Mouse (Mus musculus) hindbrain, embryonic 10.5 days (tissue): ENCODE data around the gene Pdcd6ip. TPM values are rescaled to one million over a fixed set of nuclear protein-coding genes. Genes with fewer than 3 reads are reported as not detected.
A peak's percentile ranks its signal among the peaks of the same experiment; 100 is the strongest.
"Not testable (repeated sequence)": the region's sequence is repeated elsewhere in the genome, so short reads cannot be mapped to it uniquely, and the experiment has no call there.

Experiments used
- DNase-seq: peaks from one replicate; pipeline ENCODE4 v3.0.0-alpha.2; 2017; ENCODE audit warnings: low spot score
- H3K27ac ChIP-seq: fragments of 300-500 bp; sonication (generic); 2 replicates; pipeline ENCODE4 v1.5.1; 2016; ENCODE audit warnings: mild to moderate bottlenecking, moderate library complexity
- H3K27me3 ChIP-seq: fragments of 300-500 bp; sonication (generic); 2 replicates; pipeline ENCODE4 v1.6.1; 2016; ENCODE audit warnings: mild to moderate bottlenecking; ENCODE audit not compliant: poor library complexity, insufficient read depth, severe bottlenecking
- H3K36me3 ChIP-seq: fragments of 300-500 bp; sonication (generic); 2 replicates; pipeline ENCODE4 v1.6.1; 2016; ENCODE audit warnings: mild to moderate bottlenecking, moderate library complexity
- H3K4me1 ChIP-seq: fragments of 300-500 bp; sonication (generic); replicated peaks from 2 replicates; pipeline ENCODE4 v1.6.1; 2016; ENCODE audit warnings: mild to moderate bottlenecking
- H3K4me3 ChIP-seq: fragments of 300-500 bp; sonication (generic); 2 replicates; pipeline ENCODE4 v1.5.1; 2016; ENCODE audit warnings: mild to moderate bottlenecking, moderate library complexity
- H3K9me3 ChIP-seq: fragments of 300-500 bp; sonication (generic); 2 replicates; pipeline ENCODE4 v1.6.1; 2016; ENCODE audit warnings: mild to moderate bottlenecking, moderate library complexity
- WGBS: fragments of 180-500 bp; shearing (Covaris S2); methylation state at CpG from one replicate; pipeline ENCODE4 v1.1.7; 2016; 5-methylcytosine and 5-hydroxymethylcytosine counted together
- polyA plus RNA-seq: library from polyadenylated mRNA; unstranded; fragments of >200 nt; fragmentation: Nextera tagmentation; extraction: Ambion mirVana; gene quantifications from 2 replicates; pipeline ENCODE4 v1.2.1, GENCODE M21; 2016

Gene Pdcd6ip
- polyA plus RNA-seq, 1 experiment from 2014 or later = 56.4 TPM

DNA sequence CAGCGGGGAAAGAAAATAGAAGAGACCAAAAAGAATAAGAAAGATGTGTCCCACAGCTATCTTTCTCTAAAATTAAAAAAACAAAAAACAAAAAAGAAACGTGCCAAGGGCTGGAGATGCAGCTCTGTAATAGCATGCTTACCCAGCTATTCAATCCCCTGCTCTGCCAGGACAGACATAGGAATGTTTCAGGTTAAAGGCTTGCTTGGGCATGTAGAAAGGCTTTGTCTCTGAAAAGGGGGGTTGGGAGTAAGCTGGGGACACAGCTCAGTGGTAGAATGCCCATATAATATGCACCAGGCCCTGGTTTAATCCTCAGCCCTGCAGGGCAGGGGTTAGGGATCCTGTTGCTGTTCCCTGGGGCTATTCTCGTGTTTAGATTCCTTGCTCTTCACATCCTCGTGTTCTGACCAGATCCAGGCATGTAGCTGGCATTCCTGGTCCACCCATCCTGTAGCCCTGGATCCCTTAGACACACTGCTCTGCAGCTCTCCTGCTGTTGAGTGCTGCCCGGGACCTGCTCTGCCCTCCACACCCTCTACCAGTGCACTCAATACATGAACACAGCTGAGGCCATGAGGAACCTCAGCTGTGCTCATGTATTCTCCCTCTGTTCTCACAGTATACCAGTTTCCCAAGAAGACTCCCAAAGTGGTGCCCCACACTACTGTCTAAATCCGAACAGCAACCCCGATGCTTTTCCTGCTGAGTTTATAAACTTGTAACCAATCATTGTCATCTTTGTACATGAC, 37.8 kb downstream of the Pdcd6ip start:
- Histone ChIP-seq H3K4me3 (no peak overlapping the region), H3K27ac (no peak overlapping the region), H3K27me3 (no peaks in the 10 kb centered on the region), H3K9me3 (peaks cover 8% of the 10 kb centered on the region), H3K36me3 (peaks cover 91% of the 10 kb centered on the region), H3K4me1 (no peaks in the 10 kb centered on the region)
- DNase-seq = no peak
- WGBS = 88% methylated on average over 7 of the region's 7 CpGs

- WGBS = 87% methylated on average over 4 of the region's 4 CpGs
- H3K27ac ChIP-seq = no peak overlapping the region
- peaks cover 91% of the 10 kb centered on the region for H3K36me3 ChIP-seq
- peaks cover 6% of the 10 kb centered on the region for H3K9me3 ChIP-seq
- no peaks in the 10 kb centered on the region for H3K27me3 ChIP-seq
- H3K4me1 ChIP-seq = no peaks in the 10 kb centered on the region
- no peak overlapping the region for H3K4me3 ChIP-seq
- no peak for DNase-seq
These were observed 44.6 kb downstream of the Pdcd6ip start for GRCm38 (mm10) chr9:113663476-113663875.

DNA sequence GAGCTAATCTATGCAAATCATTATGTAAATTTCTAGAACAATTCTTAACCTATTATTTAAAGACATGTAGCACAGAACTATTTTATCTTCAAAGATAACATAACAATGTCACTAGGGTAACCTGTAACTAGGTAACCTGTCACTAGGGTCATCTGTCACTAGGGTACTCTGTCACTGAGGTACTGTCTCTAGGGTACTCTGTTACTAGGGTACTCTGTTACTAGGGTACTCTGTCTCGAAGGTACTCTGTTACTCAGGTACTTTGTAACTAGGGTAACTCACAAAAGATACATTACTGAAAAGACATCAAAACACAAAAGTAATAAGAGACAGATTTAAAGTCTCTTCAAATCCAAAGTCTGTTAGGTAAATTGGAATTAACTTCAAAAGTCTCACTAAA, 50.2 kb downstream of the Pdcd6ip start:
- DNase-seq = no peak
- H3K9me3 ChIP-seq = no peaks in the 10 kb centered on the region
- H3K36me3 ChIP-seq = peaks cover 94% of the 10 kb centered on the region
- H3K4me3 ChIP-seq = no peak overlapping the region
- no peaks in the 10 kb centered on the region for H3K27me3 ChIP-seq
- H3K27ac ChIP-seq = no peak overlapping the region
- no peaks in the 10 kb centered on the region for H3K4me1 ChIP-seq
- 94% methylated on average over 1 of the region's 1 CpGs for WGBS

DNA sequence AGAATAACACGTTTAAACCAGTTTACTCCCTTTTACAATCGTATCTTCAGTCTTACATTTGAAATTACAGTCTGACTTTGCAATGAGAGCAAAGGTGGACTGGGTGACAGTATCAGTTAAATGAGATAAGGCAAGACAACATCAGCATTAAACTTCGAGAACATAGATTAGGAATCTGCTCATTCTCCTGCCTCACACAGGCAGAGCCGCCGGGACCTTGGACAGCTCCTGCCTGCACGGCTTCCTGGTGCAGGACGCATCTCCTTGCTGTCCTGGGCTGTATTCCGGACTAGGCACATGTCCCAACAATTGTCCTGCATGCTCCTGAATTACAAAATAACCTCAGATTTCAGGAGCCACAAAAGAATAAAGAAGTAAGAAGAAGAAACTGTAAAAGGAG, 54.5 kb downstream of the Pdcd6ip start:
- DNase-seq = no peak
- no peaks in the 10 kb centered on the region for H3K27me3 ChIP-seq
- H3K4me1 ChIP-seq = no peaks in the 10 kb centered on the region
- no peak overlapping the region for H3K4me3 ChIP-seq
- peaks cover 59% of the 10 kb centered on the region for H3K36me3 ChIP-seq
- H3K27ac ChIP-seq = no peak overlapping the region
- 86% methylated on average over 8 of the region's 8 CpGs for WGBS
- H3K9me3 ChIP-seq = no peaks in the 10 kb centered on the region

- WGBS = 92% methylated on average over 8 of the region's 8 CpGs
- Histone ChIP-seq H3K4me1 (no peaks in the 10 kb centered on the region), H3K27ac (no peak overlapping the region), H3K9me3 (no peaks in the 10 kb centered on the region), H3K36me3 (peaks cover 32% of the 10 kb centered on the region), H3K27me3 (no peaks in the 10 kb centered on the region), H3K4me3 (no peak overlapping the region)
- DNase-seq = no peak
These were observed 57.3 kb downstream of the Pdcd6ip start for GRCm38 (mm10) chr9:113650787-113651186.

- H3K27ac ChIP-seq, H3K4me1 ChIP-seq, H3K27me3 ChIP-seq, H3K4me3 ChIP-seq, H3K9me3 ChIP-seq, DNase-seq: not testable (repeated sequence)
- H3K36me3 ChIP-seq = peaks cover 18% of the 10 kb centered on the region
- 82% methylated on average over 8 of the region's 8 CpGs for WGBS
These were observed 58.8 kb downstream of the Pdcd6ip start for GRCm38 (mm10) chr9:113649211-113649610.

DNA sequence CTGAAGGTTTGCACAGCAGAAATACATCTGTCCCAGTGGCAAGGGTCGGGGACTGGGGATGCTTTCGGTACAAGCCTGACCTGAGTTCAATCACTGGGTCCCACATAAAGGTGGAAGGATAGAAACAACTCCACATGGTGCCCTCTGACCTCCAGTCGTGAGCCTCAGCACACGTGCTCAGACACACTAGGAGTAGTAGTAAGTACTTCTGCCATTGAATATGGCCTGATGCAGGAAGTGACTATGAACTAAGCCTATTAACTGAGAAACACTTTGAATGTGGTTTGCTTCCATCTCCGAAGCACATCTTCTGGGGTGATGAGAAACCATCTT, 62.3 kb downstream of the Pdcd6ip start:
- no peaks in the 10 kb centered on the region for H3K36me3 ChIP-seq
- H3K9me3 ChIP-seq = 0 out of 2 replicates have a peak, but pooled peaks cover 2% of the 10 kb centered on the region
- 44% methylated on average over 5 of the region's 5 CpGs for WGBS
- H3K27ac ChIP-seq = no peak overlapping the region
- H3K4me3 ChIP-seq = no peak overlapping the region
- DNase-seq = no peak
- H3K27me3 ChIP-seq = no peaks in the 10 kb centered on the region
- H3K4me1 ChIP-seq = peaks cover 8% of the 10 kb centered on the region; the same call in 1 of the 2 replicates

DNA sequence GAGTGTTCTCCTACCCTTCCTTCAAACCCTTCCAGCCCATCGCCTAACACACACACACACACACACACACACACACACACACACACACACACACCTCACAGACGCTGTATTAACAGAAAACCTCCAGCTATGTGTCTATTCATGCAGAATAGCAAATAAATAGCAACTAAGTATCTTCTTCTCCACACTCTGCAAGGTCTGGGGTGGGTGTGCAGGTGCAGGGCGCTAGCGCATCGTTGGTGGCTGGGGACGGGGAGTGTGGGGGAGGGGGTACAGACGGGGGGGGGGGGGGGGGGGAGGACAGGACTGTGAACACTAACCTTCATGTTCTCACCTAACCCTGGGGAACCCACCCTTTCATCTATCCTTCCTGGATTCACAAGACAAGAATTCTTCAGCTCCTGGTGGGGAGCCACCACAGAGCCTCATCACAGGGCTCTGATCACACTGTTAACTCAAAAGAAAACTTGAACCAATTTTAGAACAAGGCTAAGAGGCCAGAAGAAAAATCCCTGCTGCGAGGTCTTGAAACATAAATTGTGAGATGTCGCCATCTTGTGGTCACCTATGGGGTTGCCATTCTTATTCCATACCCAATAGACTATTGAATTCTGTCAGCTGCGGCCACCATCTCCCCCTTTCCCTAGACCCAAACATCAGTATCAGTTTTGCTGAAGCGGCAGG, 62.8 kb downstream of the Pdcd6ip start:
- Histone ChIP-seq H3K36me3 (no peaks in the 10 kb centered on the region), H3K27me3 (no peaks in the 10 kb centered on the region), H3K4me3 (no peak overlapping the region), H3K4me1 (peaks cover 8% of the 10 kb centered on the region; the same call in 1 of the 2 replicates), H3K9me3 (0 out of 2 replicates have a peak, but pooled peaks cover 2% of the 10 kb centered on the region), H3K27ac (no peak overlapping the region)
- peak; percentile 63 for DNase-seq
- WGBS = 33% methylated on average over 10 of the region's 11 CpGs

- Histone ChIP-seq H3K36me3 (no peaks in the 10 kb centered on the region), H3K4me1 (peaks cover 8% of the 10 kb centered on the region; the same call in 1 of the 2 replicates), H3K4me3 (no peak overlapping the region), H3K27me3 (no peaks in the 10 kb centered on the region), H3K9me3 (0 out of 2 replicates have a peak, but pooled peaks cover 2% of the 10 kb centered on the region), H3K27ac (no peak overlapping the region)
- DNase-seq = no peak
- 75% methylated on average over 5 of the region's 5 CpGs for WGBS
These were observed 63.4 kb downstream of the Pdcd6ip start for GRCm38 (mm10) chr9:113644701-113645100.

DNA sequence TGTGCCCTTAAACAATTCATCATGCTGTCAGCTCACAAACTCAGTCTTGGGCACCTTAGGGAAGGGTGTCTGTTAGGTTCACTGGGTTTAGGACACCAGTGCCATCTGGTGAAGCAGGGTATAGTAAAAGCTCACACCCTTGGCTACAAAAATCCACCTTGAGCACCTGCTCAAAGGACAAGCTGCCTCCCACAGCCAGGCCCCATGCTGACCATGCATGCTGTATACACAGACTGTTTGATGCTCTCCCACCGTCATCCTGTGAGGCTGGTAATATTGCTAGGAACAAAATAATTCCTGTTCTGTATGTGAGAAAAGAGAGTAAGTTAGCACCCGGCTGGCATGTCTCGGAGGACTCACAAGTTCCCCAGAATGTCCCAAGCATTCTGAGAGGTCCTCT, 64.0 kb downstream of the Pdcd6ip start:
- H3K27me3 ChIP-seq = no peaks in the 10 kb centered on the region
- H3K27ac ChIP-seq = no peak overlapping the region
- 0 out of 2 replicates have a peak, but pooled peaks cover 2% of the 10 kb centered on the region for H3K9me3 ChIP-seq
- H3K36me3 ChIP-seq = no peaks in the 10 kb centered on the region
- WGBS = 86% methylated on average over 3 of the region's 3 CpGs
- no peak for DNase-seq
- no peak overlapping the region for H3K4me3 ChIP-seq
- peaks cover 8% of the 10 kb centered on the region; the same call in 1 of the 2 replicates for H3K4me1 ChIP-seq

- no peaks in the 10 kb centered on the region for H3K36me3 ChIP-seq
- no peak overlapping the region for H3K27ac ChIP-seq
- H3K27me3 ChIP-seq = no peaks in the 10 kb centered on the region
- 0 out of 2 replicates have a peak, but pooled peaks cover 2% of the 10 kb centered on the region for H3K9me3 ChIP-seq
- H3K4me3 ChIP-seq = no peak overlapping the region
- DNase-seq = no peak
- 88% methylated on average over 15 of the region's 15 CpGs for WGBS
- peaks cover 8% of the 10 kb centered on the region; the same call in 1 of the 2 replicates for H3K4me1 ChIP-seq
These were observed 64.4 kb downstream of the Pdcd6ip start for GRCm38 (mm10) chr9:113643669-113644068.

GRCm38 (mm10) chr9:113634986-113635385, 73.1 kb downstream of the Pdcd6ip start:
- H3K9me3 ChIP-seq = no peaks in the 10 kb centered on the region; the same call in 1 of the 2 replicates
- no peak for DNase-seq
- no peaks in the 10 kb centered on the region for H3K36me3 ChIP-seq
- H3K27me3 ChIP-seq = no peaks in the 10 kb centered on the region
- H3K4me3 ChIP-seq = no peak overlapping the region
- no peaks in the 10 kb centered on the region for H3K4me1 ChIP-seq
- no peak overlapping the region for H3K27ac ChIP-seq
- 79% methylated on average over 7 of the region's 7 CpGs for WGBS

DNA sequence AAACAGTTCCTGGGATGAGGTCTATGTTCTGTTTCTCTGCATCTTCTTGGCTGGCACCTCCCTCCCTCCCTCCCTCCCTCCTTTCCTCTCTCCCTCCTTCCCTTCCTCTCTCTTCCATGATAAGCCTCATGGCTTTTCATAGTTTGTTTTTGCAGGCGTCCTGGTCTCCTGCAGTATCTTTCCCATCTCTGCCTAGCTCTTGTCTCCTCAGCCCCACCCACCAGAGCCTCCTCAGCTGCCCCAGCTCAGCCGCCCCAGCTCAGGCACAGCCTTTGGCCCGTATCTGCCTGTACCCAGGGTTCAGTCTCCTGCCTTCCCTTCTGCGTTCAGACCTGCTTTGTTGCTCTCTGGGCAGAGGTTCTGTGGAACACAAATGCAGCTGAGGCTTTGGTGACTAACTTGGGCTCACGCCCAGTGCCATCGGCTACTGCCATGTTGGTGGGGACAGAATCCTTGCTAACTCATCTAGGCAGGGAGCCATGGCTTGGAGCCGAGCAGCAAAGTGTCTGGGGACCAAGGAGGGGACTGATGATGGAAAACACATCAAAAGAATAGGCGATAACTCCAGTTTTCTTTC, 74.8 kb downstream of the Pdcd6ip start:
- Histone ChIP-seq H3K36me3 (no peaks in the 10 kb centered on the region), H3K4me1 (0 out of 2 replicates have a peak, but pooled peaks cover 4% of the 10 kb centered on the region), H3K4me3 (no peak overlapping the region), H3K27me3 (no peaks in the 10 kb centered on the region), H3K27ac (no peak overlapping the region), H3K9me3 (no peaks in the 10 kb centered on the region; the same call in 1 of the 2 replicates)
- no peak for DNase-seq
- 72% methylated on average over 8 of the region's 8 CpGs for WGBS
